Mouse (Mus musculus): ENCODE measurements around the gene Luc7l. TPM values are rescaled to one million over a fixed set of nuclear protein-coding genes. Genes with fewer than 3 reads are reported as not detected.
A peak's percentile ranks its signal among the peaks of the same experiment; 100 is the strongest.

Gene Luc7l
- total and polyA plus RNA-seq, 2 experiments from 2014 or later, result 90.6 to 95.2 TPM

DNA sequence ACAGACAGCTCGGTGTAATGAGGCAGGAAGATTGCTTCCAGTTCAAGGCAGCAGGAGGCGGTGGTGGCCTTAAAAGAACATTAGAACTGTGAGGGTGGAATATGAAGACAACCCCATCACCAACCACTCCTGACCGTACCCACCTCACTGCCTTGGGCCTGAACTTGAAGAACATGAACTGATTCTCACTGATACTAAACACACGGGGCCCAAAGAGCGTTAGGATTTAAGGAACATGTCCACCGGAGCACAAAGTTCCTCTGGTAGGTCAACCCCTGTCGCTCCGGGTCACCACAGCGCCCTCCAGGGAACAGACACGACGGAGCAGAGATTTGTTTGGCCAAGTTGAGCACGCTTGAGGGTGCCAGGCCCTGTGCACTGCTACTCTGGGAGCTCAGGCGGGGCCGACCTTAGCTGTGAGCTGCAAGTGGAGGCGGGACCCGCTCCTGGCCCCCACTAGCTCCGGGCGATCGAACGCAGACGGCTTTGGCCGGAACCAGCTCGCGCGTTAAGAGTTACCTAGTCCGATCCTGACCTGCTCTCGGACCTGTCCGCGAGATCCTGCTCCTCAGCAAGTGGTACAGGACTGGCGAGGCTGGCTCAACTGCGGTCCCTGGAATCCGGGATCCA is 9.1 kb upstream of the Luc7l start:
- peak overlapping the region; percentile 73 for H3K4me3 ChIP-seq (ENCODE audit: low read depth, low read length)
- H3K4me1 ChIP-seq (ENCODE audit: insufficient read depth, low read length), result 0 out of 2 replicates have a peak, but pooled peaks cover 5% of the 10 kb centered on the region
- no peaks in the 10 kb centered on the region for H3K9me3 ChIP-seq (ENCODE audit: low read length)
- H3K4me2 ChIP-seq (ENCODE audit: low read depth, low read length, poor library complexity, severe bottlenecking), result peak overlapping the region; percentile 77
- no peaks in the 10 kb centered on the region for H3K36me3 ChIP-seq (ENCODE audit: insufficient read depth, low read length)
- TF ChIP-seq CTCF (IDR thresholded peaks at IDR 0.05), result peak; percentile 64
- ATAC-seq (ENCODE audit: low FRiP score) (peak; percentile 85; the same call in 1 of the 2 replicates), DNase-seq (ENCODE audit: low spot score) (peak; percentile 62)
- under 1% methylated on average over 31 of the region's 32 CpGs for WGBS
- H3K27ac ChIP-seq (ENCODE audit: low read depth, low read length), result peak overlapping the region; percentile 86
- H3K27me3 ChIP-seq (ENCODE audit: insufficient read depth, low read length), result no peaks in the 10 kb centered on the region
- H3K9ac ChIP-seq (replicated peaks; ENCODE audit: low read length, poor library complexity, severe bottlenecking), result peak overlapping the region; percentile 78

DNA sequence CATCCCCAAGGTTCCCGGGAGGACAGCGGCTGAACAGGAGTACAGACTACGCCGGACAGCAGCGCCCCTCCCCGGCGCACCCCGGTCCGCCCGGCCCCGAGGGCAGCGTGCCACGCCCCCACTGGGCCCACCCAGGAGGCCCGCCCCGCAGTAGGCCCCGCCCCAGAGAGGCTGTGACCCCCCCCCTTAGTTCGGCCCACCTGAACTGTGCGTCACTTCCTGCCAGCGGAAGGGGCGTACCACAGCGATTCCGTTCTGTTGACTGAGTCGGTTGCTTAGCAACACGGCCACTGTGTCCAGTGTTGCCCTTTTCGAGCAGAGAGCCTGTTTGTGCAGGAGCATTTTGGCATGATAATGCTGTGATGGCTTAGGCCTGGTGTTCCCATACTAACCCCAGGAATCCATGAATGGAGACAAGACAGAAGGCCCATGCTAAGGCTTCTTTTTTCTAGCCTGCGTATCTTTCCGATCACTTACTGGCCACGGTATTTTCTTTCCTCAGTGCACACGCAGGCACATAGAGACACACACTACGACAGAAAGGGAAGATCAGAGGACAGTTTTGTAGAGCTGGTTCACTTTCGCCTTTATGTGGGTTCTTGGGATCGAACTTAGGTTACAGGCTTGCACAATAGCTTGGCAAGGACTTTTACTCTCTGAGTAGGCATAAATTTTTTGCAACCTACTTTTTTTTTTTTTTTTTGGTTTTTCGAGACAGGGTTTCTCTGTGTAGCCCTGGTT is 8.4 kb upstream of the Luc7l start, which contains the start of gene Fam234a:
TSS of gene Fam234a (minus strand) at position 142 of the 741 bp plus-strand sequence.
- Histone ChIP-seq H3K9ac (replicated peaks; ENCODE audit: low read length, poor library complexity, severe bottlenecking) (peak within 1 kb of the TSS; percentile 78), H3K27ac (ENCODE audit: low read depth, low read length) (peak within 1 kb of the TSS; percentile 86), H3K36me3 (ENCODE audit: insufficient read depth, low read length) (no peaks in the 10 kb centered on the region), H3K4me3 (ENCODE audit: low read depth, low read length) (peak within 1 kb of the TSS; percentile 73), H3K9me3 (ENCODE audit: low read length) (no peaks in the 10 kb centered on the region), H3K27me3 (ENCODE audit: insufficient read depth, low read length) (no peaks in the 10 kb centered on the region), H3K4me2 (ENCODE audit: low read depth, low read length, poor library complexity, severe bottlenecking) (peak within 1 kb of the TSS; percentile 77), H3K4me1 (ENCODE audit: insufficient read depth, low read length) (0 out of 2 replicates have a peak, but pooled peaks cover 5% of the 10 kb centered on the region)
- peak; percentile 99 for DNase-seq (ENCODE audit: low spot score)
- WGBS, result 6% methylated on average over 33 of the region's 33 CpGs
- ATAC-seq (ENCODE audit: low FRiP score), result peak; percentile 97
- no peak for TF ChIP-seq CTCF (IDR thresholded peaks at IDR 0.05)

DNA sequence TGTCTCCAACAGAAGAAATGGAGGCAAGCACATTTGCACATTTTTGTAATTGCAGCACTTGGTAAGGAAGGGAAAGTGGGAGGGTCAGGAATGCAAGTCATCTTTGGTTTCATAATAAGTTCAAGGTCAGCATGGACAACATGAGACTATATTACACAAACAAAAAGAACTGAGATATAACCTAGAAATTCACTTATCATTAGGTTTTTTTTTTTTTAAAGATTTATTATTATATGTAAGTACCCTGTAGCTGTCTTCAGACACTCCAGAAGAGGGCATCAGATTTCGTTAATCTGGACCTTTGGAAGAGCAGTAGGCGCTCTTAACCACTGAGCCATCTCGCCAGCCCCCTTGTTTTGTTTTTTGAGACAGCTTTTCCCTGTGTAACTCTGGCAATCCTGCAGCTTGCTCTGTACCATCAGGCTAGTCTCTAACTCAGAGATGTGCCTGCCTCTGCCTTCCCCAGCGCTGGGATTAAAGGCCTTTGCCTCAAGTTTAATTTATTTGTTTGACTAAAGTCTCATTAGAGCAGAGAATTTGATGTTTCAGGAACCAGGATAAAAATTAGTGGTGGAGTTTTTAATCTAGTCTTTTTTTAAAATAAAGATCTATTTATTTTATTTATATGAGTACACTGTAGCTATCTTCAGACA is 684 bp upstream of the Luc7l start:
- Histone ChIP-seq H3K9me3 (ENCODE audit: low read length) (no peaks in the 10 kb centered on the region), H3K36me3 (ENCODE audit: insufficient read depth, low read length) (no peaks in the 10 kb centered on the region), H3K9ac (replicated peaks; ENCODE audit: low read length, poor library complexity, severe bottlenecking) (no peak overlapping the region), H3K4me1 (ENCODE audit: insufficient read depth, low read length) (no peaks in the 10 kb centered on the region), H3K27ac (ENCODE audit: low read depth, low read length) (peak overlapping the region; percentile 95), H3K4me2 (ENCODE audit: low read depth, low read length, poor library complexity, severe bottlenecking) (peak overlapping the region; percentile 61), H3K4me3 (ENCODE audit: low read depth, low read length) (peak overlapping the region; percentile 62), H3K27me3 (ENCODE audit: insufficient read depth, low read length) (no peaks in the 10 kb centered on the region)
- ATAC-seq (ENCODE audit: low FRiP score), result no peak
- WGBS, result 50% methylated on average over 4 of the region's 4 CpGs
- no peak for DNase-seq (ENCODE audit: low spot score)
- no peak for TF ChIP-seq CTCF (IDR thresholded peaks at IDR 0.05)

DNA sequence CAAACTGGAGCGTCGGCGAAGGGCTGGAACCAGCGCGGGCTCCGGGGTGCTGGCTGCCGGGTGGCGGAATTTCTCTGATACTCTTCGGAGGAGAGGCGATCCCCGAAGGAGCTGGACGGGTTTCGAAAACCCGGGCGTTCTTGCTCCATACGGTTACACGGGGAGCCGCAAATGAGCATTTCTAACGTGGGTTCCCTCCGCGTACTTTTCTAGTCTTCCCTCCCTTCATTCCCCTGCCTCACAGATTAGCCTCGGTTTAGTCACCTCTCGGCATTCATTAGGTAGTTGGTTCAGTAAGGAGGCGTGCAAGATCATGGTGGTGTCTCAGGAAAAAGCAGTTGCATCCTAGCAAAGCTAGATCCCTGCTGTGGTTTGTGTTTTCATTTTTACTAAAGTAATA is 703 bp downstream of the Luc7l start:
- peak overlapping the region; percentile 61 for H3K4me2 ChIP-seq (ENCODE audit: low read depth, low read length, poor library complexity, severe bottlenecking)
- H3K9me3 ChIP-seq (ENCODE audit: low read length), result no peaks in the 10 kb centered on the region
- H3K9ac ChIP-seq (replicated peaks; ENCODE audit: low read length, poor library complexity, severe bottlenecking), result peak overlapping the region; percentile 94
- 0 out of 2 replicates have a peak, but pooled peaks cover 3% of the 10 kb centered on the region for H3K36me3 ChIP-seq (ENCODE audit: insufficient read depth, low read length)
- H3K27me3 ChIP-seq (ENCODE audit: insufficient read depth, low read length), result no peaks in the 10 kb centered on the region
- H3K4me1 ChIP-seq (ENCODE audit: insufficient read depth, low read length), result no peaks in the 10 kb centered on the region
- ATAC-seq (ENCODE audit: low FRiP score) (peak; percentile 9; the same call in 1 of the 2 replicates), DNase-seq (ENCODE audit: low spot score) (no peak)
- under 1% methylated on average over 24 of the region's 24 CpGs for WGBS
- peak overlapping the region; percentile 95 for H3K27ac ChIP-seq (ENCODE audit: low read depth, low read length)
- no peak for TF ChIP-seq CTCF (IDR thresholded peaks at IDR 0.05)
- peak overlapping the region; percentile 62 for H3K4me3 ChIP-seq (ENCODE audit: low read depth, low read length)

DNA sequence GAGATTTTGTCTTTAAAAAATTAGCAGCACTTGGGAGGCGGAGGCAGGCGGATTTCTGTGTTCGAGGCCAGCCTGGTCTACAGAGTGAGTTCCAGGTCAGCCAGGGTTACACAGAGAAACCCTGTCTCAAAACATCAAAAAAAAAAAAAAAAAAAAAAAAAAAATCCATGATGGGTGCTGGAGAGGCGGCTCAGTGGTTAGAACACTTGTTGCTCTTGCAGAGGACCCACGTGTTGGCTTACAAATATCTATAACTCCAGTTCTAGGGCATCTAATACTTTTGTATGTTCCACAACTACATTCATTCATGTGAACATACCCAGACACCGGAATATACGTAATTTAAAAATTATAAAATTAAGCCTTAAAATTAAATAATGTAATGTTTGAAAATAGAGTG is 2.6 kb downstream of the Luc7l start:
- 97% methylated on average over 7 of the region's 7 CpGs for WGBS
- TF ChIP-seq CTCF (IDR thresholded peaks at IDR 0.05), result no peak
- ATAC-seq (ENCODE audit: low FRiP score), result no peak

More for the DNA sequence above, 2.6 kb downstream of the Luc7l start:
- Histone ChIP-seq H3K4me1 (ENCODE audit: insufficient read depth, low read length) (no peaks in the 10 kb centered on the region), H3K27me3 (ENCODE audit: insufficient read depth, low read length) (no peaks in the 10 kb centered on the region), H3K9ac (replicated peaks; ENCODE audit: low read length, poor library complexity, severe bottlenecking) (no peak overlapping the region), H3K4me2 (ENCODE audit: low read depth, low read length, poor library complexity, severe bottlenecking) (no peak overlapping the region), H3K9me3 (ENCODE audit: low read length) (no peaks in the 10 kb centered on the region), H3K27ac (ENCODE audit: low read depth, low read length) (no peak overlapping the region), H3K36me3 (ENCODE audit: insufficient read depth, low read length) (peaks cover 11% of the 10 kb centered on the region; the same call in 1 of the 2 replicates), H3K4me3 (ENCODE audit: low read depth, low read length) (no peak overlapping the region)
- no peak for DNase-seq (ENCODE audit: low spot score)
